Mouse (Mus musculus) thymus, adult 2 months (tissue): ENCODE results near the gene Rbm44.

Experiments used
- CTCF ChIP-seq: fragments of 200-500 bp; IDR thresholded peaks from 2 replicates; pipeline ENCODE4 v1.5.1; 2012; ENCODE audit warnings: mild to moderate bottlenecking, control low read depth, low read length, moderate library complexity, borderline replicate concordance; ENCODE audit not compliant: control insufficient read depth, poor library complexity, insufficient read depth; ENCODE audit errors: extremely low read depth
- POLR2A ChIP-seq: fragments of 200-500 bp; IDR thresholded peaks from 2 replicates; pipeline ENCODE4 v1.6.1; 2012; ENCODE audit warnings: mild to moderate bottlenecking, low read length, control low read depth, moderate library complexity; ENCODE audit not compliant: control insufficient read depth, poor library complexity, insufficient read depth; ENCODE audit errors: extremely low read depth

DNA sequence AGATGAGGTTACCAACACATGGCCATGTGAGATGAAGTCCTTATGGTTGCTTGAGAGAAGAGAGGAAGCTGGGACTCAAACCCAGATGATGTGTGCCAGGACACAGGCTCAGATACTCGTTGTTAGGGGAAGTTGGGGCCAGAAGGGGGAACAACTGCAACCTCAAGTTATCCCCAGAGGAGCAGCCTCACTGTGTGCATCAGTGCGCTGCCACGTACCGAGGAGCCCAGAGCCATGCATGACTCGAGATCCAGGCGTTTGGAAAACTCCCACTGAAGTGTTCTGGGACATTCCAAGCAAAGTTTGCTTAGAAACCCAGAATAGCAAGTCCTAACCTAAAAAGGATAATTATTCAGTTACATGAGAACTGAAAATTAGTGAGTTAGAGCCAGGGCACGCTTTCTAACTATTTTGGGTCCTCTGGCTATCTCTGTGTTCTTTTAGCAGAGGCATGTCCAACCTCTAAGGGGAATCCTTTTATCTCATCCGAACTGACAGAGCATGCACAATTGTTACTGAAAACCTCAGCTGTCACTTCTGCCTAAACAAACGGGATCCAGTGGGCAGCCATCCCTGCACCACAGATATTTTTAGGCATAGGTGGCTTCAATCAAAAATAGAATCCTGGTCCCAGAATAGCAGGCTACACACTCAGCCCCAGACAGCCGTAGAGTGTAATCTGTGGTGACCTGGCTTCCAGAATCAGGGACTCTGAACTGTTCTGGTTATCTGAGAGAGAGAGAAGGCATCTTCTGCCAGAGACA is 71.8 kb downstream of the Rbm44 start:
- TF ChIP-seq CTCF (no peak), POLR2A (no peak)
